Mouse (Mus musculus) testis, adult 2 months (tissue): ENCODE results near the gene Ccdc162.

ENCODE experiments used
- CTCF ChIP-seq: fragments of 200-500 bp; IDR thresholded peaks from 2 replicates; pipeline ENCODE4 v1.5.1; 2012; ENCODE audit warnings: low read depth, mild to moderate bottlenecking, inconsistent platforms, low read length, moderate library complexity; ENCODE audit not compliant: control insufficient read depth, insufficient read depth, insufficient replicate concordance
- POLR2A ChIP-seq: fragments of 200-500 bp; IDR thresholded peaks from 2 replicates; pipeline ENCODE4 v1.6.1; 2012; ENCODE audit warnings: low read depth, mild to moderate bottlenecking, inconsistent platforms, low read length, moderate library complexity; ENCODE audit not compliant: control insufficient read depth

DNA sequence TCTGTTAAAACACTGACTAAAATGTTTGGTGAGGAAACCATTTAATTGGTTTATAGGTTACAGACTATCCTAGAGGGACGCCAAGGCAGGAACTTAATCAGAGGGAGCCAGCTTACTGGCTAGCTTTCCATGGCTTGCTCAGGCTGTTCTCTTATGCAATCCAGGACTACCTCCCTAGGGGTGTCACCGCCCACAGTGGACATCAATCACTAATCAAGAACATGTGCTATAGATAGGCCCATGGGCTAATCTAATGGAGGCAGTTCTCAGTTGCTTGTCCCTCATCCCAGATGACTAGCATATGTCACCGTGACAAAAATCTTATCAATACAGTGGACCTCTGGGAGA, 178.5 kb downstream of the Ccdc162 start:
- TF ChIP-seq CTCF (no peak), POLR2A (no peak)
